Mouse (Mus musculus) hindbrain, embryonic 14.5 days (tissue): ENCODE results near the gene Rimklb. TPM values are rescaled to one million over a fixed set of nuclear protein-coding genes. Genes with fewer than 3 reads are reported as not detected.
"Not testable (repeated sequence)": the region's sequence is repeated elsewhere in the genome, so short reads cannot be mapped to it uniquely, and the experiment has no call there.

Source experiments
- ATAC-seq: fragments of 200-750 bp; cut with Nextera tagmentation; 2 replicates; pipeline ENCODE4 v1.8.0; 2017; ENCODE audit warnings: moderate number of reproducible peaks, mild to moderate bottlenecking, moderate TSS enrichment, moderate library complexity; ENCODE audit not compliant: low FRiP score
- DNase-seq: peaks from one replicate; pipeline ENCODE4 v3.0.0-alpha.2; 2015; ENCODE audit warnings: low spot score
- H3K27ac ChIP-seq: fragments of 300-500 bp; sonication (generic); 2 replicates; pipeline ENCODE4 v1.5.1; 2014; ENCODE audit warnings: mild to moderate bottlenecking, moderate library complexity
- H3K27me3 ChIP-seq: fragments of 300-500 bp; sonication (generic); 2 replicates; pipeline ENCODE4 v1.6.1; 2014; ENCODE audit warnings: mild to moderate bottlenecking, low read length, mixed read lengths; ENCODE audit not compliant: control insufficient read depth, insufficient read depth
- H3K36me3 ChIP-seq: fragments of 300-500 bp; sonication (generic); replicated peaks from 2 replicates; pipeline ENCODE4 v1.6.1; 2014; ENCODE audit not compliant: control insufficient read depth, insufficient read depth
- H3K4me1 ChIP-seq: fragments of 300-500 bp; sonication (generic); replicated peaks from 2 replicates; pipeline ENCODE4 v1.6.1; 2014; ENCODE audit warnings: antibody characterized with exemption, low read length, mixed read lengths; ENCODE audit not compliant: control insufficient read depth, insufficient read depth
- H3K4me2 ChIP-seq: fragments of 300-500 bp; sonication (generic); replicated peaks from 2 replicates; pipeline ENCODE4 v1.6.1; 2014; ENCODE audit warnings: mild to moderate bottlenecking, moderate library complexity
- H3K4me3 ChIP-seq: fragments of 300-500 bp; sonication (generic); replicated peaks from 2 replicates; pipeline ENCODE4 v1.5.1; 2014; ENCODE audit warnings: mild to moderate bottlenecking, low read length
- H3K9ac ChIP-seq: fragments of 300-500 bp; sonication (generic); 2 replicates; pipeline ENCODE4 v1.6.1; 2014
- H3K9me3 ChIP-seq: fragments of 300-500 bp; sonication (generic); 2 replicates; pipeline ENCODE4 v1.6.1; 2016; ENCODE audit warnings: low read length; ENCODE audit not compliant: control insufficient read depth
- WGBS: fragments of 180-500 bp; shearing (Covaris S2); extraction: QIAGEN DNeasy Blood & Tissue Kit; methylation state at CpG from one replicate; pipeline ENCODE4 v1.1.7; 2014; 5-methylcytosine and 5-hydroxymethylcytosine counted together
- polyA plus RNA-seq: library from polyadenylated mRNA; unstranded; fragments of >200 nt; fragmentation: Nextera tagmentation; extraction: Ambion mirVana; gene quantifications from 2 replicates; pipeline ENCODE4 v1.2.1, GENCODE M21; 2014

Gene Rimklb
- polyA plus RNA-seq, 1 experiment from 2014 or later: 127 TPM

- no peak for ATAC-seq
- WGBS: 28% methylated on average over 15 of the region's 15 CpGs
- peak; percentile 42 for DNase-seq
Observed at GRCm38 (mm10) chr6:122490929-122491512, 7.5 kb downstream of the Rimklb start.

DNA sequence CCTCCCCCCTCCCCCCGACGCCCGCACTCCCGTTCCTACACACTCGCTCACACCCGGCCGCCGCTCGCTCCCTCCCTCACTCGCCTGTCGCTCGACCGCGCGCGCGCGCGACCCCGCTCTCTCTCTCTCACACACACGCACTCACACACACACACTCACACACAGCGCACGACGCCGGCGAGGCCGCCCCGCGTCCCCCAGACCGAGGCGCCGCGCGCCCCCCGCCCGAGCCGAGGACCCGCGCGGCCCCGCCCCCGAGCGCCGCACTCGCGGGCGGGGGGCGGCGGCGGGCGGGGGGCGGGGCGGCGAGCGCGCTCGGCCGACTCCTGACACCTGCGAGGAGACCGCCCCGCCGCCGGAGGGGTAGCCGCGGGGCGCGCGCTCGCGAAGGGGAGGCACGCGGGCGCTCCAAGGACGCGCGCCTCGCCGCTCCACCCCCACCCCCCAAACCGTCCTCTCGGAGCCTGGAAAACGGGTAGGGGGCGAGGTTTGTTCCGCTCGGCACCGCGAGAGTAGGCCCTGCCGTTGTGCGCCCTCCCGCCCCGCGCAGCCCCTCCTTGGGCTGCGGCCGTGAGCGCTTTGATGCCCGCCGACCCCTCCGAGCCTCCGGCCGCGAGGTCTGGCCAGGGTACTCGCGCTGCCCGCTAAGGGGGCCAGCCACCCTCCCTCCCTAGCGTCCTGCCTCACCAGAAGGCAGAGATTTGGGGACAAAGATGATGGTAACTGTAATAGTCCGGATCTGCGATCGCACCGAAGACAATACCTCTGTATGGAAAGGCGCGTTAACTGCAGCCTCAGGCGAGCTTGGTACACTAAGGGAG is 12.1 kb downstream of the Rimklb start:
- peak overlapping the region; percentile 63 for H3K4me3 ChIP-seq
- H3K27ac ChIP-seq: peak overlapping the region; percentile 98
- H3K9ac ChIP-seq: peak overlapping the region; percentile 93
- no peaks in the 10 kb centered on the region for H3K27me3 ChIP-seq
- no peaks in the 10 kb centered on the region for H3K9me3 ChIP-seq
- H3K4me2 ChIP-seq: peak overlapping the region; percentile 70
- 2% methylated on average over 76 of the region's 111 CpGs for WGBS
- no peaks in the 10 kb centered on the region for H3K36me3 ChIP-seq
- ATAC-seq (peak; percentile 94), DNase-seq (peak; percentile 90)
- peaks cover 34% of the 10 kb centered on the region for H3K4me1 ChIP-seq

More at GRCm38 (mm10) chr6:122490929-122491512, 7.5 kb downstream of the Rimklb start:
- no peaks in the 10 kb centered on the region for H3K27me3 ChIP-seq
- H3K9me3 ChIP-seq: no peaks in the 10 kb centered on the region
- peak overlapping the region; percentile 68 for H3K4me2 ChIP-seq
- H3K4me1 ChIP-seq: peaks cover 26% of the 10 kb centered on the region
- H3K27ac ChIP-seq: peak overlapping the region; percentile 80
- peak overlapping the region; percentile 30 for H3K4me3 ChIP-seq
- no peaks in the 10 kb centered on the region for H3K36me3 ChIP-seq
- H3K9ac ChIP-seq: peak overlapping the region; percentile 41

DNA sequence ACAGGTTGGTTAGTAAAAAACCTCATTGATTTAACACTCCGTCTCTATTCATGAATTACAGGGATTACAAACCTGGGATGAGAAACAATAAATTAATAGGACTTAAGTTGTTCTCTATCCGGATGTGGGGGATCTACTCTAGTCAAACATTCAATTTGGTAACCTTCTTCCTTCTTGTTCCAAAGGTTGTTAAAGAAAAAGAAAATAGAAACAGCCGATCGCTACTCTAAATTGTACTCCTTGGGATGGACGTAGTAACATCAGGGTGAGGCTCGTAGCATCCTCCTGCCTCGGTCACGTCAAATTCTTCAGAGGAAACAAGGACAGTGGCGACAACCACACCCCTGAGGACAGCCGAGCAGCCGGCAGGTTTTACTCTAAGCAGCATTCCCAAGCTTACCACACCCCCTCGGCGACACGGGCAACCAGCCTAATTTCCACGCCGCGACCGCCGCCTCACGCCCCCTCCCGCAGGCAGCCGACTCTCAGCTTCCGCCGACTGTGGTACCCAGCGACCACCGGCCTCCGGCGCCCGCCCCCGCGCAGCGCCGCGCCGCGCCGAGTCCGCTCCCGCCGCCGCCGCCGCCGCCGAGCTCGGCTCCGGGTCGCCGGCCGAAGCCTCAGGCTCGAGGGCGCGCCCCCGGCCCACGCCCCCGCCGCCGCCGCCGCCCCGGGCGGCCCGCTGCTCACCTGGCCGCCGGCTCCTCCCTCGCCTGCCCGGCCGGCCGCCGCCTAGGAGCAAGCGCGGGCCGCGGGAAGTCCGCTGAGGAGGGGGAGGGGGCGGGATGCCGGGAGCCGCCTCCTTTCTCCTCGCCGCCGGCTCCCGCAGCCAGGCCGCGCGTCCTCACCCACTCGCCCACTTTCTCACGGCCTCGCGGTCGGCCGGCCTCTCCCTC is 12.9 kb downstream of the Rimklb start:
- 2% methylated on average over 47 of the region's 91 CpGs for WGBS

DNA sequence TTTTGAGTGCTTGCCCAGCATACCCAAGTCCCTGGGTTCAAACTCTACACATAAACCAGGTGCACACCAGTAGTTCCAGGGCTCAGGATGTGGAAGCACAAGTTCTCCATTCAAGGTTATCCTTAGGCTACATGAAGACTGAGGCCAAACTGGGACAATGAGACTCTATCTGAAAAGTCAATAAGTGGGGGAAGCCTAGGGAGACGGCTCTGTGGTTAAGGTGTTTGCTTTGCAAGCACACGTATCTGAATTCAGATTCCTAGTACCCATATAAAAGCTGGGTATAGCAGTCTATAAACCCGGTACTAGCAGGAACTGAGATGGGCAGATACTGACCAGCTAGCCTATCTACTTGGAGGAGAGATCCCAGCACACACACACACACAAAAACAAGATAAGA is 20.5 kb downstream of the Rimklb start:
- whole genome bisulfite sequencing: 92% methylated on average over 3 of the region's 3 CpGs
- H3K4me2 ChIP-seq: no peak overlapping the region
- no peak overlapping the region for H3K9ac ChIP-seq
- H3K36me3 ChIP-seq: no peaks in the 10 kb centered on the region
- H3K27ac ChIP-seq: no peak overlapping the region
- no peaks in the 10 kb centered on the region for H3K9me3 ChIP-seq
- peaks cover 8% of the 10 kb centered on the region; the same call in 1 of the 2 replicates for H3K4me1 ChIP-seq
- no peak for DNase-seq
- no peak for ATAC-seq
- no peaks in the 10 kb centered on the region for H3K27me3 ChIP-seq
- no peak overlapping the region for H3K4me3 ChIP-seq

More for the DNA sequence above, 12.9 kb downstream of the Rimklb start:
- H3K4me1 ChIP-seq: peaks cover 27% of the 10 kb centered on the region
- DNase-seq (peak; percentile 40), ATAC-seq (peak; percentile 43)
- peak overlapping the region; percentile 70 for H3K4me2 ChIP-seq
- H3K9me3 ChIP-seq: no peaks in the 10 kb centered on the region
- peak overlapping the region; percentile 63 for H3K4me3 ChIP-seq
- no peaks in the 10 kb centered on the region for H3K36me3 ChIP-seq
- H3K9ac ChIP-seq: peak overlapping the region; percentile 93
- peak overlapping the region; percentile 98 for H3K27ac ChIP-seq
- H3K27me3 ChIP-seq: no peaks in the 10 kb centered on the region

DNA sequence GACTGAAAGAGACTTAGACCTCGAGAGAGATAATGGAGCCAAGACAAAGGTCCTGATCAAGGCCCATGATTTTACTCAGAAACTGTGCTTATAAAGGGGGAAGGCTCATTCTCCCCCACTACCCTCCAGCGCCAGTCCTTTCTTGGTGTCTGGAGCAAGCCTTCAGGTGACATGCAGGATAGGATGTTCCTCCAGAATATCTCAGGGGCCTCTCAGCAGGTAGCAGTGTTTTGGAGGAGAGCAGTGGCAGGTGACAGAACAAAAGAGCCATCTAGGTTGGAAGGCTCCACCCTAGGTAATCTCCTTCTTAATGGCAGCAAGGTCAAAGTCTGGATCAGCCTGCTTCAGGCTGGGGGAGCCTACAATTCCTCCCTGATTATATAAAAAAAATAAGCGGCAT is 27.1 kb downstream of the Rimklb start:
- H3K27ac ChIP-seq, H3K4me1 ChIP-seq, ATAC-seq, H3K4me2 ChIP-seq, H3K9ac ChIP-seq, H3K4me3 ChIP-seq, H3K27me3 ChIP-seq, DNase-seq, H3K9me3 ChIP-seq: not testable (repeated sequence)
- WGBS: 93% methylated on average over 3 of the region's 3 CpGs
- H3K36me3 ChIP-seq: peaks cover 56% of the 10 kb centered on the region

- no peak for DNase-seq
- no peaks in the 10 kb centered on the region for H3K27me3 ChIP-seq
- no peaks in the 10 kb centered on the region for H3K9me3 ChIP-seq
- H3K9ac ChIP-seq: no peak overlapping the region
- WGBS: 93% methylated on average over 2 of the region's 2 CpGs
- no peak overlapping the region for H3K4me2 ChIP-seq
- ATAC-seq: no peak
- no peak overlapping the region for H3K27ac ChIP-seq
- no peaks in the 10 kb centered on the region for H3K4me1 ChIP-seq
- no peak overlapping the region for H3K4me3 ChIP-seq
- H3K36me3 ChIP-seq: peaks cover 67% of the 10 kb centered on the region
Observed at GRCm38 (mm10) chr6:122470240-122470639, 28.3 kb downstream of the Rimklb start.

DNA sequence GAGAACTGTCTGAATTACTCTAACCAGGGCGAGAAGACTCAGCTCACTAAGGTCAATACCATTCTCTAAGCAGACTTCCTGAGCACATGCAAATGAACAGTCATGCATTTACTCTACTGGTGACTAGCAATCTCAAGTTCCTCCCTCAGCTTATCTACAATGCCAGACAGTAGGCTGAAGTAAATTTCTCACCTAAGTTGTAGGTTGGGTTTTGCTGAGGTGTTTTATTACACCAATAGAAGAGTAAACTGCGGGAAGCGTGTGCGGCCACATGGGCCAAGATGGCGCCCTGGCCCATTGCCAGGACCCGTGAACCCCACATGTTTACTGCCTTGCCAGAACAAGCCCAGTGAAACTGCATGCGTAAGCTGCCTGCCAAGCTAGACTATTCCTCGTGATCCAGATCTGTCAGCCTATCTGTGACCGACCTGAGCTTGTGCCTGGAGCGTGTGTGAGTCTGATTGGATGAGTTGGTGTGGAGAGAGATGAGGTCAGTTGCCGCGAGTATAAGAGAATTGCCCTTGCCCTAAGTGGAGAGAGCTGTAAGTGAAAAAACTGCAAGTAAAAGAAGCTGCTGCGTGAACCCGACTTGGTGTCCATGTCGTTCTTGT is 29.4 kb downstream of the Rimklb start:
- H3K4me3 ChIP-seq: no peak overlapping the region
- DNase-seq (no peak), ATAC-seq (no peak)
- no peak overlapping the region for H3K27ac ChIP-seq
- no peak overlapping the region for H3K9ac ChIP-seq
- H3K4me1 ChIP-seq: no peaks in the 10 kb centered on the region
- no peak overlapping the region for H3K4me2 ChIP-seq
- no peaks in the 10 kb centered on the region for H3K9me3 ChIP-seq
- WGBS: 94% methylated on average over 15 of the region's 15 CpGs
- peaks cover 77% of the 10 kb centered on the region for H3K36me3 ChIP-seq
- H3K27me3 ChIP-seq: no peaks in the 10 kb centered on the region

DNA sequence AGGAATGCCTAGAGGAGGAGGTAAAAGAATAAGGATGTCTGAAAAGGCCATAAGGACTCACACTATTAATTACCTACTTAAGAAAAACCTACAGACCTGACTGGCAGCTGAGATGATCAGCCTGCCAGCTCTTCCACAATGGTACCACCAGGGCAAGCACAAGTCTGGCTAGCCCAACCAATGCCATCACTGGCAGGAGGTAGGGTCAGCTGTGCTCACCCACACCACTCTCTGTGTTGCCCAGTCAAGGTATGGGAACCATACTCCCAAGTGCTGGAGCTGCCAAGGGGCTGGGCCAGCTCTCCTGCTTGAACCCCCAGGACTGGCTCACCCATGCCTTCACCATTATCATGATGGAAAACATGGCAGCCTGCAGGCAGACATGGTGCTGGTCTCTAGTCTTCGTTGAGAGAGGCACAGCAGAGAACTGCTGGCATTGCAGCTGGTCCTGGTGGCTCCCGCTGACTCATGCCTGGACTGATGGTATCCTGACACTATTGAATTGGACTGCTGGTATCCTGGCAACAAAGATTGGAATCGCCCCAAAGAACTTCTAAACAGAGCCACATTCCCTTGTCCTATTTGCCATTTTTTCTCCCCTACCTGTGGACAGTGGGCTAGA is 32.4 kb downstream of the Rimklb start:
- DNase-seq: no peak
- WGBS: 55% methylated on average over 3 of the region's 3 CpGs
- ATAC-seq: peak; percentile 72; the same call in 1 of the 2 replicates
- Histone ChIP-seq H3K27me3 (no peaks in the 10 kb centered on the region), H3K4me1 (no peaks in the 10 kb centered on the region), H3K9me3 (no peaks in the 10 kb centered on the region), H3K36me3 (peaks cover 87% of the 10 kb centered on the region), H3K9ac (no peak overlapping the region), H3K27ac (no peak overlapping the region), H3K4me3 (no peak overlapping the region), H3K4me2 (no peak overlapping the region)
